Mouse (Mus musculus): Measurements from ENCODE around the gene Map2k2.
"Not testable (repeated sequence)": the region's sequence is repeated elsewhere in the genome, so short reads cannot be mapped to it uniquely, and the experiment has no call there.

Gene Map2k2

GRCm38 (mm10) chr10:81105565-81106112 is at the start of gene Map2k2:
Map2k2 (plus strand) TSS chr10:81105915.
- peak; percentile 97 for DNase-seq

DNA sequence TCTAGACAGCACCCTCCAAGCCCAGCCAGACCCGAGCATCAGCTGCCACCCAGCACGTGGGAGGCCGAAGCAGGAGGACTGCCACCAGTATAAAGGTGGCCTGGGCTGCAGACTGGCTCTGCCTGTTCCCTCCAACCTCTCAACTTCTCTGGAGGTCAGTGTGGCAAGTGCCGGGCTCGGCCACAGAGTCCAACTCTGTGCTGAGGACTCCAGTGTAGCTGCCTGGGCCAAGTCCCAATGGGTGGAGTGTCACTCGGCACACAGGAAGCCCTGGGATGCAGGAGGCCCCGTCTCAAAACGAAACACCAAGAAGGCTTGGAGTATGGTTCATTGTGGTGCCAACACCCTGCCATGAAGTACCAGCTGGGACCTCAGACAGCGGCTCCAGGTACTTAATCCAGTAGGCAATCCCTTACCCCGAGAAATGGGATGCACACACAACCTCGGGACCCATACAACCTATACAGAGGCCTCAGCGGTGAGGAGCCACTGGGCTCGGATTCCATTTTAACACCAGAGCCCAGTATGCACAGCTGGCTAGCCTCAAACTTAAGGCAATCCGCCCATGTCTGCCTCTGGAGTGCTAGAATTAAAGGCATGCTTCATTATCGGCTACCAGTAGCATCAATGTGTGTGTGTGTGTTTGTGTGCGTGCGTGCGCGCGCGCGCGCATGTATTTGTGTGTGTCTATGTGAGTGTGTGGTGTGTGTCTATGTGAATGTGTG is 48.1 kb upstream of the Map2k2 start:
- DNase-seq = no peak

DNA sequence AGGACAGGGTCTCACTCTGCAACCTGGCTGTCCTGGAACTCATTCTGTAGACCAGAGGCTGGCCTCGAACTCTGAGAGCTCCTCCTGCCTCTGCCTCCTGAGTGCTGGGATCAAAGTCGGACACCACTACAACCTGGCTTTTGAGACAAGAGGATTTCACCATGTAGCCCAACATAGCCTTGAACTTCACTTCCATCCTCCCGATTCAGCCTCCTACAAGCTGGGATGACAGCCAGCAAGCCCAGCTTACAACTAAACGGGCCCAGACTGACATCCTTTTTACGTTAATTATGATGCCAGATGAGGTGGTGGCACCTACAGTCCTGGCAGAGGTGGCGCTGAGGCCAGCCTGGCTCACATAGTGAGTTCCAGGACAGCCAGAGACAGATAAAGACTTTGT is 46.8 kb upstream of the Map2k2 start:
- no peak for DNase-seq

DNA sequence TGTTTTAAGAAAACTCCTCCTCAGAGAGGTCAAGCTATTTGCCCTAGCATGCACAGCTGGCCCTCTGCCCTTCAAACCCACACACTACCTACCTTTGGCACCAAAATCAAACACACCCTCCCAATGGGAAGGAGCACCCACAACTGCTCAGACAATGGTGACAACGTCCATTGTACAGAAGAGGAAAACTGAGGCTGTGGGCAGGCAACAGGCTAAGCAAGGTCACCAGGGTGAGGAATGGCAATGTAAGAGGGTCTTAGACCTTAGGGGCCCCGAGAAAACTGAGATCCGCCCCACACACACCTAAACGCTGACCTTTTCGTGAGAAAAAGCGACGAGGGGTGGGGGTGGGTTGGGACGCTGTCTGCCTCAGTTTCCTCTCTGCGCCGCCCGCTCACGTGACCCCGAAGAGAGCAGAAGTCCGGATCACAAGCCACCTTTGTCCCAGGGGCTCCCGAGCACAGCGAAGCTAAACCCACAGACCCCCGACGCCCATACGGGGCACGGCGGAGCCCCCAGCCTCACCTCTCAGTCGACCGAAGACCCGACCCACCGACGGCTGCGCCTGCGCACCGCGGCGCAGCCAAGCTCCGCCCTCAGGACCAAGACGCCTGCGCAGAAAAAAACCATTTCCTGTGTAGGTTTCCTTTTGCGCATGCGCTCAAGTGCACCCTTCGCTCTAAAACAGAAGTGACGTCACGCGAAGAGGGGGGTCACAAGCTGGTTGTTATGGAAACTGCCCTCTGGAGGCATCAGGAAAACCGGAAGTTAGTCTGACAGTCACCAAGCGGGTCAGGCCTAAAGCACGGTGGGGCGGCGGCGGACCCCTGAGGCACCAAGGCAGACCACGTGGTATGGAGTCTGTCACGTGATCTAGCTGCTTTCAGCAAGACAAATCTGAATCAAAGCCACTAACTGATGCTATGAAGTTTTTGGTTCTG is 45.8 kb upstream of the Map2k2 start, which contains the start of gene Sgta:
TSS of gene Sgta (minus strand) at position 579 of the 941 bp plus-strand sequence.
- peak; percentile 99 to 100 for DNase-seq

GRCm38 (mm10) chr10:81062710-81063109 is 43.0 kb upstream of the Map2k2 start:
- no peak for DNase-seq

DNA sequence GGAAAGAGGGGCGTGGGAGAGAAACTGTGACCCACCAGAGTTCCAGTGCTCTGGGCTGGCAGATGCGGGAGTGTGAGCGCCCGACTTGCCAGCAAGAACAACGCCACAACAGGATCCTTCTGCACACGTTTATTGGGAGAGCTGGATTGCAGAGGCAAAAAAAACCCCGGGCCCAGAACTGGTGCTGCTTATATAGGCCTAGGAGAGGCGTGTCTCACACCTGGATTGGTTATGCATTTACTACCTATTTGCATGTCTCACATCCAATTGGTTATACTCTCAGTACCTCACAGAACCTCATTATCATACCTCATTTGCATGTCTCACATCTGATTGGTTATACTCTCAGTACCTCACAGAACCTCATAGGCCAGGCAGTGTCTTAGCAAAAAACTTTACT is 41.2 kb upstream of the Map2k2 start:
- not testable (repeated sequence) for DNase-seq

- DNase-seq = no peak
Observed at GRCm38 (mm10) chr10:81068706-81069105, 37.0 kb upstream of the Map2k2 start.

GRCm38 (mm10) chr10:81069836-81070235 is 35.9 kb upstream of the Map2k2 start, which contains the start of gene Thop1:
Thop1 (plus strand) TSS chr10:81070035.
- DNase-seq = peak; percentile 98 to 99

- DNase-seq = no peak
Observed at GRCm38 (mm10) chr10:81072290-81072689, 33.4 kb upstream of the Map2k2 start.

- no peak for DNase-seq
Observed at GRCm38 (mm10) chr10:81073464-81073863, 32.3 kb upstream of the Map2k2 start.

- DNase-seq = no peak
Observed at GRCm38 (mm10) chr10:81075734-81076133, 30.0 kb upstream of the Map2k2 start.

DNA sequence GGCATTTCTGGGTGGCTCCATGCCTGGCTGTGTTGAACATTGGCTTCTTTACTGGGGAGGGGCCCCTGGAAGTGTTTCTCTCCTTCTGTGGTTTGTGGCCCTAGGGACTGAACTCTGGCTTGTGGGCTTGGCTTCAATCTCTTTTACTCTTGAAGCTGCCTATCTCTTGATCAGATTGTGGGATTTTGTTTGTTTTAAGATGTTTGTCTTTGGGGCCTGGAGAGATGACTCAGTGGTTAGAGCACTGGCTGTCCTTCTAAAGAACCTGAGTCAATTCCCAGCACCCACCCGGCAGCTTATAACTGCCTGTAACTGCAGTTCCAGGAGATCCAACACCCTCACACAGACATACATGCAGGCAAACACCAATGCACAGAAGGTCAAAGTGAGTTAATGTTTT is 29.4 kb upstream of the Map2k2 start:
- DNase-seq = no peak

- no peak for DNase-seq
Observed at GRCm38 (mm10) chr10:81077916-81078315, 27.8 kb upstream of the Map2k2 start.

- peak; percentile 43 to 48 for DNase-seq
Observed at GRCm38 (mm10) chr10:81080008-81080655, 25.6 kb upstream of the Map2k2 start.

DNA sequence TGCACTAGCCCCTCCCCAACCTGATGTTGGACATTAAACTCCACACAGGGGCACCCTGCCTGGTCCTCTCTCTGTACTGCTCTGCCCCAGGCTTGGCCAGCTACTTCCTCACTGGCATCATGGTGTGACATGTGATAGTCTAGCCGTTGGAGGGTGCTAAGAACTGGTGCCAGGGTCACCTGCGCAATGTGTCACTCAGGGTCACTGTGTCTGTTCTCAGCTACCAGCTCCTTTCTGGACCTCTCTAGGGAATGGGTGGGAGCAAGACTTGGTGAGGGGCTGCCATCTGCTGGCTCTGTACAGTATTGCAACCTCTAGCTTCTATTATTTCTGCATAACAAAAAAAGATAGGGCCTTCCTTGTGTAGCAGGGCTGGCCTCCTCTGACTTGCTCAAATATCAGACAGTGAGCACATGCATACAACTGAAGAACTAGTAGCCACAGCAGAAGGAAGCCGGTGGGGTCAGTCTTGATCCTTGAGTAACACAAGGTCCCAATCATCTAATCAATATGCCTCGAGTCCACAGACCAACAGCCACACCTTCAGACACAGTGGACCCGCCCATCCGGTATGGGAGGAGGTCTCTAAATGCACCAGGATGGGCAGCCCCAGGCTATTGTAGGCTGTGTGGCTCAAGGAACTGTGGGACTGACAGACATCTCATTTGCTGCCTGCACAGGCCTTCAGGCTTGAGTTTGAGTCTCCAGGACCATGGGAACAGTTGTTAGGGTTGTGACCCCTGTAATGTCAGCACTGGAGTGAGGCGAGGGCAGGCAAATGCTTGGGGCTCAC is 23.4 kb upstream of the Map2k2 start:
- DNase-seq = peak; percentile 73 to 85

DNA sequence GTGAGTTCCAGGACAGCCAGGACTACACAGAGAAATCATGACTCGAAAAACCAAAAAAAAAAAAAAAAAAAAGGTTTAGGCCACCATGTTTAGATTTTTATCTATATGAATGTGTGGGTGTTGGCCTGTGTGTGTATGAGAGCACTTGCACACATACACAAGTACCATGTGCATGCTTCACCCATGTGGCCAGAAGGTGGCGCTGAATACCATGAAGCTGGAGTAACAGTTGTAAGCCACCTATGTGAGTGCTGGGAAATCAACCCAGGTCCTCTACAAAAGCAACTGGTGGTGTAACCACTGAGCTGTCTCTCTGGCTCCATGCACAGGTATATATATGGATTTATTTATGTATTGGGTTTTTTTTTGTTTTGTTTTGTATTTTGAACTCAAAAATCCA is 18.7 kb upstream of the Map2k2 start:
- DNase-seq = no peak

DNA sequence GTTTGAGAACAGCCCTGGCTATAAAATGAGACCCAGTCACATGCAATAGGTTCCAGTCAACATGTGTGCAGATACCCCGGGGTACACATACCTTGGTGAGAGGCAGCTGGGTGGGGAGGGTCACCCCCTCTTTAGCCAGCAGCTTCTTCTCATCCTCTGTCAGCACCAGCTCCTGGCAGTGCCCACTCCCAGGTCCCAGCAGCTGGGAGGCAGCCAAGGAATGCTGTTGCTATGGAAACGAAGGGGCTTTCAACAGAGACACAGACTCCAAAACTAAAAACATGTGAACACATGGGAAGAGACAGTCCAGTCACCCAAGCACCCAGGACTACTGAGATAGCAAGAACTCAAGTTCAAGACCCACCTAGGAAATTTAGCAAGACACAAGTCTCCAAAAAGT is 16.5 kb upstream of the Map2k2 start:
- no peak for DNase-seq

GRCm38 (mm10) chr10:81090621-81091020 is 15.1 kb upstream of the Map2k2 start:
- DNase-seq = no peak

DNA sequence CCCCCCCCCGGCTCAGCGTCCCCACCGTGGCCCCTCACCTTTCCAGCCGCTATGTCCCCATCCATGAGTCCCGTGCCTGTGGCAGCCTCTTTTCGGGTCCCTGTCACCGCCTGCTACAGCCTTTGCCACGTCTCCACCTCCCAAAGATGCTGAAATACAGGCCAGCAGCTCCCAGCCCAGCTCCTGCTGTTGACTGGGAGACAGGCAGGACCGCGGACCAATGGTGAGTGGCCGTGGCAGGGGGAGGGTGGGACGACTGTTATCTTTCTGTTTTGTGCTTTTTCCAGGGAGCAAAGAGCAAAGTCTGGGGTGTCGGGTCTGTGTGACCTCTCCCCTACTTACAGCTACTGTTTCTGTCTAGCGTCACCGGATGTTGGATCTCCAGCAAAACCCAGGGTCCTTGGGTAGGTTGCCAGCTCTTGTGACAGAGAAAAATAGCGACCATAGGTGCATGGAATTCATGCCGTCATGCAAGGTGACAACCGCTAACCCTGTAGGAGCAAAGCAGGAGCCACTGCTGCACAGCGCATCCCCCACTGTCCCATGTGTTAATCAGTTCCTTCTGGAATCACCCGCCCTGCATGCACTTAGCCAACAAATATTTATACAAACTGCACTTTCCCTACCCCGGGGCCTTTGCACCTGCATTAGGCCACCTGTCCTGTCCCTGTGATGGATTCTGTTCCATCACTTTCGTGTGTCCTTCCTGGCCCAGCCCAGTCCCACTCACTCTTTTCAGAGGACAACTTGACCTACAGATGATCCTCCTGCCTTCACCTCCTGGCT is 13.1 kb upstream of the Map2k2 start:
- DNase-seq = no peak

GRCm38 (mm10) chr10:81094931-81095678 is 10.6 kb upstream of the Map2k2 start:
- no peak for DNase-seq
